Mouse (Mus musculus): ENCODE data around the gene Dbh.

DNA sequence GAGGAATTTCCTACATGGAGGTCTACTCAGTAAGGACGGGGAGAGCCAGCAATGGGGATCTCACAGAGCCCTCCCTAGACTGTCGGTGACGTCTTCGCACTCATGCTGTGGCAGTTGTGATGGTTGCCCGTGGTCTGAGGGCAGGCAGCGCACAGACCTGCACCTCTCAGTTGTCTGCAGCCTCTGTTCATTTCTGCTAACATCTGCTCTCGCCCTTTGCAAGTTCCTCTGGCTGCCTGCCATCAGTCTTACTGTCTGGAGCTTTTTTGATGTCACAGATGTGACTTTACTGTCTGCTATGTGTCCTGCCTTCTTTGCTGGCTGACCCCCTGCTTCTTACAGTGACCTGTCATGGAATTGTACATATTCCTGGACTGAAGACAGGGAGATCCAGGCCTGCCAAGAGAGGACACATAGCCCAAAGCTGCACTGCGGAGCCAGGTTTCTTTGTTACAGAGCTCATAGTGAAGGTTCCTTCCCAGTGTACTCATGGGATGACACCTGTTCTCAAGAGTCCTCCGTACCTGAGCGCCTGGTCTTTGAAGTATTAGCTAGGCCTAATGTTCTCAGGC lies 10.7 kb downstream of the Dbh start:
- TF ChIP-seq CTCF (IDR thresholded peaks at IDR 0.05; ENCODE audit: low read depth, low read length), result no peak
- no peak for TF ChIP-seq POLR2A (IDR thresholded peaks at IDR 0.05; ENCODE audit: borderline replicate concordance, low read depth, low read length)
